Mouse (Mus musculus) c-Kit-positive CD71-positive TER-119-positive erythroid progenitor cells, embryonic 14.5 days (primary cell): Measurements from ENCODE around the gene Arid3c.
"Not testable (repeated sequence)": the region's sequence is repeated elsewhere in the genome, so short reads cannot be mapped to it uniquely, and the experiment has no call there.

Experiments
- DNase-seq: peaks from one replicate; pipeline ENCODE4 v3.0.0-alpha.2; 2013; ENCODE audit warnings: low spot score

The Arid3c gene

GRCm38 (mm10) chr4:41731052-41731765, at the start of gene Arid3c:
Arid3c (minus strand) TSS chr4:41731142.
- no peak for DNase-seq

GRCm38 (mm10) chr4:41775840-41776239, 44.9 kb upstream of the Arid3c start:
- not testable (repeated sequence) for DNase-seq

GRCm38 (mm10) chr4:41774506-41774905, 43.6 kb upstream of the Arid3c start:
- not testable (repeated sequence) for DNase-seq

DNA sequence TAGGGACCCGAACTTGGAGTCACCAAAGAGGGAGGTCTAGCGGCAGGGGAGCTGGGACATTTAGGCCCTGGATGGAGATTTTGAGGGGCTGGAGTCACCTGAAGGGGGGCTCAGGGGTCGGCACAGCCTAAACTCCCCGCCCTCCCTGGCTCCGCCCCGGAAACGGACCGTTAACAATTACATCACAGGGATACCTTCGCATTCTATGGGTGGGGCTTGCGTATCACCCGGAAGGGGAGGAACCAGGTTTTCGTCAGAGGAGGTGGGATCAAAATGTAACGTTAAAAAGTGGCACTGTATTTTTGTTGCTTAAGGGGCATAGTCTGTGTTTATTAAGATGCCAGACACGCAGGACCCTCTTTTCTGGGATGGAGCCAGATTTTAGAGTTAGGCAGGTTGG, 43.1 kb upstream of the Arid3c start, which contains the start of gene Ccl27a:
Gene Ccl27a, minus strand, starts transcription at position 246 of the 400 bp plus-strand sequence.
- peak; percentile 60 for DNase-seq

- not testable (repeated sequence) for DNase-seq
Observed at GRCm38 (mm10) chr4:41773502-41773901, 42.6 kb upstream of the Arid3c start.

DNA sequence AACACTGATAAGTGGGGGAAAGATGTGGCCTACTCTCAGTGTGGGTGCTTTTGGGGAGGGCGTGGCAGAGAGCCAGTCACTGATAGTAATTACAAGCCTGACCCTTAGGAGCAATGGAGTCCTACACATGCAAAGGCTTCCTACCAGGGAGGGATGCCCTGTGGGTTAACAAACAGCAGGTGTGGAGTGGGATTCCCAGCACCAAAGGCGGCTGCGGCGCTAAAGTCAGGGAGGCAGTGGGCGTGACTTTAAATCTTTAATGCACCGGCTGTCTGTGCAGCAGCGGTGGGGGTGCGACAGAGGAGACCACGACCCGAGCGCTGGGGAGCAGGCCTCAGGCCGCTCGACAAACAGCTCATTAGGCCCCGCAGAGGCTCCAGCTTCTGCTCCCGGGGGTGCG, 42.0 kb upstream of the Arid3c start:
- DNase-seq, result not testable (repeated sequence)

DNA sequence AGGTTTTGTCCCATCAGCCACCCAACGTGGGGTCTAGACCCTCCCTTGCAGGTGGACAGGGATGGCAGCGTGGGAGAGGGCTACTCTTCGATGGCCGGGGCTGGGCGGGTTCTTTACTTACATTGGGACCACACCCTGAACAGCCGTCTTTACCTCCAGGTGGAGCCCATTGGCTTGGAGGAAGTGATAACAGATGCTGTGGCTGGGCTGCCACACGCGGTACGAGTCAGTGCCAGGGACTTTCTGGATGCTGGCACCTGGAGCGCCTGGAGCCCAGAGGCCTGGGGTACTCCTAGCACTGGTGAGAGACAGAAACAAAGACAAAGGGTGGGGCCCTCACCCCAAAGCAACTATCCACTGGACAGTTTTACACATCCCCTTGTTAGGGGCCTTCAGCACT, 36.4 kb upstream of the Arid3c start:
- not testable (repeated sequence) for DNase-seq

- DNase-seq, result not testable (repeated sequence)
Observed at GRCm38 (mm10) chr4:41763176-41763575, 32.2 kb upstream of the Arid3c start.

DNA sequence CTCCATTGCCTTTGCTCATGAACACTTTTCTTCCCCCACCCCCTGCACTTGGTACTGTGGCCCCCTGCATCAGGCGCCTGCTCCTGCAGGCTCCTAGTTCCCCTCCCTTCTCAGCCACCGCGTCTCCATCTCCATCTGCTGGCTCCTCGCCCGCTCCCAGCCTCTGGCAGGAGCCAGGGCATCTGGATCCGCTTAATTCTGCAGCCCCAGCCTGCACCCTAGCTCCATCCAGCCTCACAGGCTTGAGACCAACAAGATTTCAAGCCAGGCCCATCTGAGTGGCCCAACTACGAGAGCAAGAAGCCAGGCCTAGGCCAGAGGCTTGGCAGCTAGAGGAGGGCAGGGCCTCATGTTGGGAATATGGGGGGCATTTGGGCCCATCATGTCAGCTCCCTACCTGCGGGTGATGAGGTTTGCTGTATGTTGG, 31.8 kb upstream of the Arid3c start:
- DNase-seq, result not testable (repeated sequence)

DNA sequence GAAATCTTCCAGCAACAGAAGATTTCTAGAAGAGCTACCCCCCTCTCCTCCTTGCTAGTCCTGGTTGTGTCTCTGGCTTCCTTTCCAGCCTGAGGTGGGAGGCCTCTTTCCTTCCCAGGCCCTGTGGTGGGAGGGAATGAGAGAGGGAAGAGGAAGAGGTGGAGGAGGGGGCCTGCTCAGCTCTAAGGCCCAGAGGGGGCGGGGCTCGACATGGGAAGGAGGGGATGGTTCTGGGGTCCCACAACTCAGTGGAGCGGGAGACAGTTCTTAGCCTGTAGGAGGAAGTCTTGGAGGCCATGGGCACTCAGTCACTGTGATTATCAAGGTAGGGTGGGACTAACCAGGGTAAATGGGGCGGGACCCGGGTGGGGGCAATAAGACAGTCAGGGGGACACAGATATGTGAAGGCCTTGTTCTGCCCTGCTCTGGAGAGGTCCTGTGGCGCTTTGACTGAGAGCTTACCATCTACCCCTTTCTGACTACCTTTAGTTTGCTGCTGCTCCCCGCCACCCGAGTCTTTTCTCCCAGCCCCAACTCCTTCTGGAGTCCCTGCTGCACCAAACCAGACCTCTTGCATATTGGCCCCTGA, 31.3 kb upstream of the Arid3c start:
- no peak for DNase-seq

GRCm38 (mm10) chr4:41761680-41762079, 30.7 kb upstream of the Arid3c start:
- no peak for DNase-seq

- no peak for DNase-seq
Observed at GRCm38 (mm10) chr4:41760911-41761310, 30.0 kb upstream of the Arid3c start.

- peak; percentile 59 for DNase-seq
Observed at GRCm38 (mm10) chr4:41760288-41760721, 29.4 kb upstream of the Arid3c start.

- no peak for DNase-seq
Observed at GRCm38 (mm10) chr4:41759656-41760287, 28.8 kb upstream of the Arid3c start.

DNA sequence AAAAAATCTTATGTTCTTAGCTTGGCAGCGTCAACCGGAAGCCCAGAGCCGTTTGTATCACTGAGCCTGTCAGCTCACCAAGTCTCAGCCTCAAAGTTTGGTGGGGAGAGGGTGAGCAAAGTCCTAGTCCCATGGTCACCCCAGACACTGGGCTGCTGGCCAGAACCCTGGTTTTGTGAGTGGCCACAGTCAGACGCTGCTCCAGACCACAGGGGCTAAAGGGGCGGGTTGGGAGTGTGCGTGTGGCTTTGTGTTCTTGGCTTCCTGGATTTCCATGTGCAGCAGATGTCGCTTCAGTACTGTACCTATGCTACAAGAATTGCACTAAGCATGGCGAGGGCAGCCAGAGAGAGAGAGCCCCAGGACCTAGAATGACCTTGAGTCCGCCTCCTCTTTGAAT, 28.3 kb upstream of the Arid3c start:
- no peak for DNase-seq

DNA sequence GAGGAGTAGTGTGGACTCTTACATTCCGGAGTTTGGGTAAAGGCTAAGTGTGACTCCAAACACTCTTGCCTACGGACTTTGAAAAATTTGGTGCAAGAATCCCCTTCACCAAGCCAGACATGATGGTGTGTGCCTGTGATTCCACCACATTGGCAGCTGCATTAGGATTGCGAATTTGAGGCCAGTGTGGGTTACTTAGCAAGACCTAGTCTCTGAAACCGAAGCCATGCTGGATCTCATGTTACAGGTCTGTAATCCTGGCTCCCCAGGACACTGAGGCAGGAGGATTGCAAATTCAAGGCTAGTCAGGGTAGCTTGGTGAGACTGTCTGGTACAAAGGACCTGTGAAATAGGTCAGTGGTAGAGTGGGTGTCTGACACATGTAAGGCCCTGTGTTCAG, 27.8 kb upstream of the Arid3c start:
- DNase-seq, result no peak

- DNase-seq, result no peak
Observed at GRCm38 (mm10) chr4:41758021-41758420, 27.1 kb upstream of the Arid3c start.

- no peak for DNase-seq
Observed at GRCm38 (mm10) chr4:41757321-41757720, 26.4 kb upstream of the Arid3c start.

GRCm38 (mm10) chr4:41756440-41756839, 25.5 kb upstream of the Arid3c start:
- no peak for DNase-seq

- peak; percentile 78 for DNase-seq
Observed at GRCm38 (mm10) chr4:41755338-41756305, 24.7 kb upstream of the Arid3c start, which contains the start of gene Sigmar1. Sigmar1 (minus strand) TSS chr4:41756157.

GRCm38 (mm10) chr4:41754797-41755337, 23.9 kb upstream of the Arid3c start, which contains the start of gene Galt:
Galt (plus strand) TSS chr4:41755228.
- DNase-seq, result no peak
